Mouse (Mus musculus): ENCODE data around the gene Spout1.
A peak's percentile ranks its signal among the peaks of the same experiment; 100 is the strongest.

The Spout1 gene

DNA sequence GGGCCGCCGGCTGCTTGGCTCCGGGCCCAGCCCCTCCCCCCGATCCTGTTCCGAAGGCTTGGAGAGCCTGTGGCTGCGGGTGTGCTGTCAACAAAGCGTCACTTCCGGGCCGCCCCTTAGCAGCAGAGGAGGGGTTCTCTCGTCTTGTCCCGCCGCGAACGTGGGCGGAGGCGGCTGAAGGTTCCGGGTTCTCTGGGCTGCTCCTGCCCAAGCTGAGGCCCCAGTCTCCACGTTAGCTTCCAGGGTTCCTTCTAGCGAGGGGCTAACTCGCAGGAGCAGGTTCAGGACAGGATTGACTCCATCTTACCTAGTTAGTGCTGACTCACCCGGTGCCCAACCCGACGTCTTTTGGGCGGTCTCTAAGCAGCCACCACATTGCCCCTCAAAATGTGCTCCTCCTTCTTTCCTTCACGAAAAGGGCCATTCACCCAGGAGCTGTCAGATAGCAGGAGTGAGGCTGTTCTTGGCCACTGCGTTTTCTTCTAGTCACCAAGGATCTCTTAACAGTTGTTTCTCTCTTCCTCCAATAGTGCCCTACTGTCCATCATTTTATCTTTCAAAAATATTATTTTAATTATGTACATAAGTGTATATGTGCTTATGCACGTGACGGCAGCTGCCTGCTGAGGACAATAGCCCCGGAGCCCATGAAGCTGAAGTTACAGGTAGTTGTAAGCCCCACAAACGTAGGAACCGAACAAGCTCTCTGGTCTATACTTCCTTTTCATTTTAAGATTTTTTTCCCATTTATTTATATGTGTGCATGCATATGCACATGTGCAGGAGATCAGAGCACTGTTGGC lies 53.6 kb downstream of the Spout1 start, which contains the start of gene Zer1:
Zer1 (minus strand) TSS at position 114 of the 803 bp plus-strand sequence.
- peak; percentile 93 for DNase-seq

DNA sequence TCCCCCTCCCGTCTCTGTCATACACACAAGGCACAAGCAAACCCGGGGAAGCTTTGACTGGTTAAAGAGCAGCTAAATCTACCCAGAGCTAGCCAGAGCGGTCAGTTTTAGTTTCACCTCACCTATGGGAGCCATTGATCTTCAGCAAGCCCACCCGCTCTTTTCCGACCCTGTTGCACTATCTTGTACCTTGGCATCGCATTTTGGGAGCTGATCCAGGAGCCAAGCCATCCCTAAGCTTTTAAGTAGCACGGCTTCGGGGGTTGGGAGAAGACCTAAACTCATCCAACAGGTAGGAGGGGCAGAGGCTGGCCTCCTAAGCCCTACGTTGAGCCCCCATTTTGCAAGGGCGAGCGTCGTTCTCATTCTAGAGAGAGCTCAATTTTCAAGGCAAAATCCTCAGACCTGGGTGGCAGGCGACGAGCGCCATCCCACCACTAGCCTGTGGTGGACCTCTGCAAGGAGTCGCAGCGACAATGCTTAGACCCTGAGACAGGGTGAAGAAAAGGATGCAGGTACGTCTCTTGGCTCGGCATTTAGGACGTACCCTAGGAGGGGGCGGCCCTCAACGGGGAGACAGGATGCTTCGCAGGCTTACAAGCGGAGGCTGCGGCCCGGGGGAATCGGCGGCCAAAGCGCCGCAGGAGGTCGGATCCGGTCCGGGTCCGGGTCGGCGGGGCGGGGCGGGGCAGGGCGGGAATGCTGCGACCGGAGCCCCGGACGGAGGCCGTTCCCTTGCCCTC lies 54.4 kb downstream of the Spout1 start:
- DNase-seq, result no peak
